Comparison of ENCODE assay signal across 21 mouse cellular contexts in the genomic region with DNA sequence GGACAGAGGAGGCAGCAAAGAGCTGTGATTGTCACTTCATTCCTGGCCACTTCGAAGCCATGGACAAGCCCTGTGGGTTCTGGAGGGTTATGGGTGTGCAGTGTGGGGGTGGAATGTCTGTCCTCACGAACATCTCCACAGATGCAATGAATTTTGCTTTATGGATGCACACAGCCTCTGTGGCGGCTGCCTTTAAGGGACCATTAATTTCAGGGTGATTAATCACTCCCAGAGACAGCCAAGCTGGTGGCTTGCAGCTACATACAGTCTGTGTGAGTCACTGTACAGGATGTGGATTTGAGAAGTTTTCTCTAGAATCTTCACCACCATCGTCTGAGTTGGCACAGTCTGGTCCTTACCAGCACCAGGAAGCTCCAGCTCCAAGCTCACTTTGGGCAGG. TPM values are rescaled to one million over a fixed set of nuclear protein-coding genes. Genes with fewer than 3 reads are reported as not detected.
DNase-seq lines count a peak whose midpoint lies in the region; ATAC-seq and TF ChIP-seq lines count a peak whose summit lies in the region.
"Had no signal": no experiment of that assay in that cellular context is flagged by ENCODE, and none has a peak within 500 bp of the region (broad histone marks: within the 10 kb centered on the region; RNA-seq: fewer than 3 reads in every experiment).

No protein-coding gene starts in this region.

- H3K4me2 ChIP-seq in hindbrain, embryonic 15.5 days = no peak overlapping the region
- H3K4me2 ChIP-seq: midbrain, embryonic 12.5 days had no signal

- no peaks in the 10 kb centered on the region for H3K36me3 ChIP-seq in heart, adult 2 months (ENCODE audit: control insufficient read depth, insufficient read depth, low read length)
- no peaks in the 10 kb centered on the region for H3K36me3 ChIP-seq in hindbrain, embryonic 15.5 days
- H3K36me3 ChIP-seq: forebrain, embryonic 10.5 days; midbrain, embryonic 12.5 days had no signal

- H3K27ac ChIP-seq in heart, adult 2 months = no peak overlapping the region
- H3K27ac ChIP-seq in layer of hippocampus, adult 2 months = peak overlapping the region; percentile 44
- H3K27ac ChIP-seq in hindbrain, embryonic 15.5 days (replicated peaks) = no peak overlapping the region
- H3K27ac ChIP-seq: forebrain, embryonic 10.5 days; midbrain, embryonic 12.5 days had no signal

- no peaks in the 10 kb centered on the region for H3K4me1 ChIP-seq in heart, adult 2 months (ENCODE audit: control insufficient read depth, insufficient read depth, low read length)
- H3K4me1 ChIP-seq in hindbrain, embryonic 15.5 days (replicated peaks) = no peaks in the 10 kb centered on the region
- H3K4me1 ChIP-seq: forebrain, embryonic 10.5 days; midbrain, embryonic 12.5 days had no signal

- 63% methylated on average over 4 of the region's 4 CpGs for WGBS in heart, adult 2 months
- 67% methylated on average over 4 of the region's 4 CpGs for WGBS in hindbrain, embryonic 15.5 days

- no peak for TF ChIP-seq POLR2A in heart, adult 2 months (IDR thresholded peaks at IDR 0.05; ENCODE audit: insufficient read depth, low read depth, low read length)

- DNase-seq in heart, adult 11 months = peak; percentile 50
- DNase-seq in heart, adult 2 months = no peak
- no peak for DNase-seq in layer of hippocampus, adult 2 months (ENCODE audit: low spot score in 2 of 2)
- DNase-seq in layer of hippocampus, postnatal 25 days (ENCODE audit: extremely low spot score in 1 of 2, low spot score in 1 of 2) = no peak
- DNase-seq in left cerebral cortex, adult 9 months (ENCODE audit: low spot score in 2 of 2) = no peak
- no peak for DNase-seq in yolk sac, embryonic 10.5 days (ENCODE audit: low spot score)
- no peak for DNase-seq in thymus, postnatal 4 days
- DNase-seq: adrenal gland, postnatal 36 days; cerebellum, adult 9-11 months; heart, postnatal 14 days; layer of hippocampus, postnatal 36 days; left cerebral cortex, postnatal 4 days; lung, adult 18-20 months; lung, postnatal 4 days; right cerebral cortex, postnatal 14 days had no signal

- intact Hi-C loops in heart, adult 2 months (cut with DNase I) = no loop called here

- no peaks in the 10 kb centered on the region for H3K27me3 ChIP-seq in heart, adult 2 months (ENCODE audit: control insufficient read depth, insufficient read depth, low read length)
- H3K27me3 ChIP-seq in hindbrain, embryonic 15.5 days = no peaks in the 10 kb centered on the region
- H3K27me3 ChIP-seq: midbrain, embryonic 12.5 days had no signal

- ATAC-seq in hindbrain, embryonic 15.5 days (ENCODE audit: low FRiP score, low read depth) = 0 out of 2 replicates have a peak, but pooled peaks have one; percentile 45
- ATAC-seq: intestine, embryonic 16.5 days had no signal

- TF ChIP-seq CTCF in heart, adult 2 months (IDR thresholded peaks at IDR 0.05) = no peak
- no peak for TF ChIP-seq CTCF in layer of hippocampus, adult 2 months (conservative IDR thresholded peaks at IDR 0.05)

- H3K4me3 ChIP-seq in heart, adult 2 months = no peak overlapping the region
- H3K4me3 ChIP-seq in layer of hippocampus, adult 2 months = no peak overlapping the region
- H3K4me3 ChIP-seq in hindbrain, embryonic 15.5 days = no peak overlapping the region
- H3K4me3 ChIP-seq: forebrain, embryonic 10.5 days; midbrain, embryonic 12.5 days had no signal

- no peak for TF ChIP-seq EP300 in heart, adult 2 months (IDR thresholded peaks at IDR 0.05; ENCODE audit: insufficient read depth, low read depth, low read length)

- H3K79me2 ChIP-seq in heart, adult 2 months (replicated peaks; ENCODE audit: control insufficient read depth, insufficient read depth, low read length) = no peaks in the 10 kb centered on the region

- H3K9ac ChIP-seq in heart, adult 2 months (ENCODE audit: low read depth, low read length) = no peak overlapping the region
- no peak overlapping the region for H3K9ac ChIP-seq in hindbrain, embryonic 15.5 days
- H3K9ac ChIP-seq: midbrain, embryonic 12.5 days had no signal

- H3K9me3 ChIP-seq in hindbrain, embryonic 15.5 days = no peaks in the 10 kb centered on the region
- H3K9me3 ChIP-seq: forebrain, embryonic 10.5 days; midbrain, embryonic 12.5 days had no signal

RNA-seq across cellular contexts. Expression of gene Gm2115, which starts 17.9 kb away (rescaled TPM):
- total RNA-seq in heart, adult 2 months (2021) = under 1 TPM; 0.10 to 0.25 TPM
- 0.29 and 0.61 TPM in 2 replicates for polyA plus RNA-seq in heart, adult 2 months (2012; rRNA removed)
- total RNA-seq in layer of hippocampus, adult 2 months (2021) = 10 to 100 TPM; 81.8 to 82.2 TPM
- total RNA-seq in layer of hippocampus, postnatal 25 days (2021) = 10 to 100 TPM; 81.9 to 98.1 TPM
- 1.8 and 2.1 TPM in 2 replicates for polyA plus RNA-seq in hindbrain, embryonic 15.5 days (2015; fragmentation: Nextera tagmentation; extraction: Ambion mirVana)
- total RNA-seq: liver, adult 2 months had no signal
- polyA plus RNA-seq: thymus, postnatal 0 days had no signal

RNA-seq across cellular contexts. Expression of gene Fah, which starts 59.9 kb away (rescaled TPM):
- total RNA-seq in heart, adult 2 months (2021) = 10 to 100 TPM; 23.7 to 33.9 TPM
- polyA plus RNA-seq in heart, adult 2 months (2012; rRNA removed) = 59.9 and 60.5 TPM in 2 replicates
- 10 to 100 TPM; 20.7 to 21.0 TPM for total RNA-seq in layer of hippocampus, adult 2 months (2021)
- 10 to 100 TPM; 18.4 to 19.2 TPM for total RNA-seq in layer of hippocampus, postnatal 25 days (2021)
- polyA plus RNA-seq in hindbrain, embryonic 15.5 days (2015; fragmentation: Nextera tagmentation; extraction: Ambion mirVana) = 13.2 and 13.6 TPM in 2 replicates

Comparison
In these comparisons a context has a peak if more than half of its experiments do, and no peak if none do; other contexts are left out.
1. RNA of gene Gm2115, which starts 17.9 kb away (total RNA-seq): 81.9 to 98.1 TPM in layer of hippocampus, postnatal 25 days and 81.8 to 82.2 TPM in layer of hippocampus, adult 2 months; 0.10 to 0.25 TPM in heart, adult 2 months; every median in the first group is over 10 times any median in the second.